Mouse (Mus musculus) hindbrain, embryonic 14.5 days (tissue): Measurements from ENCODE around the gene A130010J15Rik. TPM values are rescaled to one million over a fixed set of nuclear protein-coding genes. Genes with fewer than 3 reads are reported as not detected.

Experiments
- ATAC-seq: fragments of 200-750 bp; cut with Nextera tagmentation; 2 replicates; pipeline ENCODE4 v1.8.0; 2017; ENCODE audit warnings: moderate number of reproducible peaks, mild to moderate bottlenecking, moderate TSS enrichment, moderate library complexity; ENCODE audit not compliant: low FRiP score
- DNase-seq: peaks from one replicate; pipeline ENCODE4 v3.0.0-alpha.2; 2015; ENCODE audit warnings: low spot score
- H3K27ac ChIP-seq: fragments of 300-500 bp; sonication (generic); 2 replicates; pipeline ENCODE4 v1.5.1; 2014; ENCODE audit warnings: mild to moderate bottlenecking, moderate library complexity
- H3K27me3 ChIP-seq: fragments of 300-500 bp; sonication (generic); 2 replicates; pipeline ENCODE4 v1.6.1; 2014; ENCODE audit warnings: mild to moderate bottlenecking, low read length, mixed read lengths; ENCODE audit not compliant: control insufficient read depth, insufficient read depth
- H3K36me3 ChIP-seq: fragments of 300-500 bp; sonication (generic); replicated peaks from 2 replicates; pipeline ENCODE4 v1.6.1; 2014; ENCODE audit not compliant: control insufficient read depth, insufficient read depth
- H3K4me1 ChIP-seq: fragments of 300-500 bp; sonication (generic); replicated peaks from 2 replicates; pipeline ENCODE4 v1.6.1; 2014; ENCODE audit warnings: antibody characterized with exemption, low read length, mixed read lengths; ENCODE audit not compliant: control insufficient read depth, insufficient read depth
- H3K4me2 ChIP-seq: fragments of 300-500 bp; sonication (generic); replicated peaks from 2 replicates; pipeline ENCODE4 v1.6.1; 2014; ENCODE audit warnings: mild to moderate bottlenecking, moderate library complexity
- H3K4me3 ChIP-seq: fragments of 300-500 bp; sonication (generic); replicated peaks from 2 replicates; pipeline ENCODE4 v1.5.1; 2014; ENCODE audit warnings: mild to moderate bottlenecking, low read length
- H3K9ac ChIP-seq: fragments of 300-500 bp; sonication (generic); 2 replicates; pipeline ENCODE4 v1.6.1; 2014
- H3K9me3 ChIP-seq: fragments of 300-500 bp; sonication (generic); 2 replicates; pipeline ENCODE4 v1.6.1; 2016; ENCODE audit warnings: low read length; ENCODE audit not compliant: control insufficient read depth
- WGBS: fragments of 180-500 bp; shearing (Covaris S2); extraction: QIAGEN DNeasy Blood & Tissue Kit; methylation state at CpG from one replicate; pipeline ENCODE4 v1.1.7; 2014; 5-methylcytosine and 5-hydroxymethylcytosine counted together
- polyA plus RNA-seq: library from polyadenylated mRNA; unstranded; fragments of >200 nt; fragmentation: Nextera tagmentation; extraction: Ambion mirVana; gene quantifications from 2 replicates; pipeline ENCODE4 v1.2.1, GENCODE M21; 2014

The A130010J15Rik gene
- polyA plus RNA-seq, 1 experiment from 2014 or later, result 11.4 TPM

- WGBS, result 56% methylated on average over 7 of the region's 7 CpGs
- no peak overlapping the region for H3K4me3 ChIP-seq
- no peaks in the 10 kb centered on the region for H3K9me3 ChIP-seq
- H3K27ac ChIP-seq, result no peak overlapping the region
- no peaks in the 10 kb centered on the region for H3K27me3 ChIP-seq
- H3K36me3 ChIP-seq, result no peaks in the 10 kb centered on the region
- DNase-seq, result no peak
- no peak overlapping the region for H3K4me2 ChIP-seq
- H3K9ac ChIP-seq, result no peak overlapping the region
- ATAC-seq, result no peak
- H3K4me1 ChIP-seq, result no peaks in the 10 kb centered on the region
Observed at GRCm38 (mm10) chr1:193226724-193227522, 59.1 kb downstream of the A130010J15Rik start.

Other genes with a start within 250 kb of the A130010J15Rik start
- 9.1 and 10.5 TPM in 2 replicates for gene Syt14, start 132.3 kb upstream of the A130010J15Rik start, polyA plus RNA-seq
- 8.0 and 8.4 TPM in 2 replicates for gene Diexf, start 37.8 kb upstream of the A130010J15Rik start, polyA plus RNA-seq
- gene Irf6, start 14.9 kb upstream of the A130010J15Rik start, polyA plus RNA-seq, result 0.63 and 1.0 TPM in 2 replicates
- 2.1 TPM in 2 replicates for gene Traf3ip3, start 33.7 kb downstream of the A130010J15Rik start, polyA plus RNA-seq
- gene Lamb3, start 39.7 kb downstream of the A130010J15Rik start, polyA plus RNA-seq, result 0.18 and 0.31 TPM in 2 replicates
- gene Hsd11b1, start 96.0 kb downstream of the A130010J15Rik start, polyA plus RNA-seq, result not detected in 2 replicates
- 6.5 and 9.6 TPM in 2 replicates for gene G0s2, start 105.2 kb downstream of the A130010J15Rik start, polyA plus RNA-seq
- 39.9 and 45.2 TPM in 2 replicates for gene Camk1g, start 202.3 kb downstream of the A130010J15Rik start, polyA plus RNA-seq